Mouse (Mus musculus): ENCODE data around the gene Mrc2. TPM values are rescaled to one million over a fixed set of nuclear protein-coding genes. Genes with fewer than 3 reads are reported as not detected.
A peak's percentile ranks its signal among the peaks of the same experiment; 100 is the strongest.

The Mrc2 gene
- total RNA-seq, 4 experiments from 2014 or later, result 15.4 to 31.1 (median 22.2) TPM

- no peak for DNase-seq
These were observed 58.2 kb downstream of the Mrc2 start for GRCm38 (mm10) chr11:105350643-105351042.

- DNase-seq, result no peak
These were observed 59.7 kb downstream of the Mrc2 start for GRCm38 (mm10) chr11:105352152-105352551.

- DNase-seq, result peak; percentile 36
These were observed 60.8 kb downstream of the Mrc2 start for GRCm38 (mm10) chr11:105352954-105353890.

GRCm38 (mm10) chr11:105353891-105354280 lies 61.4 kb downstream of the Mrc2 start:
- DNase-seq, result no peak

GRCm38 (mm10) chr11:105356301-105356700 lies 63.9 kb downstream of the Mrc2 start:
- DNase-seq, result no peak

- DNase-seq, result no peak
These were observed 69.8 kb downstream of the Mrc2 start for GRCm38 (mm10) chr11:105362041-105362765.

- DNase-seq, result peak; percentile 56
These were observed 70.6 kb downstream of the Mrc2 start for GRCm38 (mm10) chr11:105362946-105363597.

GRCm38 (mm10) chr11:105363598-105364385 lies 71.3 kb downstream of the Mrc2 start:
- DNase-seq, result peak; percentile 29

GRCm38 (mm10) chr11:105364386-105365065 lies 72.1 kb downstream of the Mrc2 start:
- DNase-seq, result peak; percentile 33

GRCm38 (mm10) chr11:105365611-105366010 lies 73.2 kb downstream of the Mrc2 start:
- DNase-seq, result no peak

GRCm38 (mm10) chr11:105366051-105366450 lies 73.6 kb downstream of the Mrc2 start:
- DNase-seq, result peak; percentile 16

GRCm38 (mm10) chr11:105367163-105367562 lies 74.7 kb downstream of the Mrc2 start:
- DNase-seq, result no peak

- no peak for DNase-seq
These were observed 76.4 kb downstream of the Mrc2 start for GRCm38 (mm10) chr11:105368833-105369232.

- DNase-seq, result no peak
These were observed 77.3 kb downstream of the Mrc2 start for GRCm38 (mm10) chr11:105369526-105370386.

- no peak for DNase-seq
These were observed 79.4 kb downstream of the Mrc2 start for GRCm38 (mm10) chr11:105371818-105372217.

GRCm38 (mm10) chr11:105373881-105374280 lies 81.4 kb downstream of the Mrc2 start:
- peak; percentile 44 for DNase-seq

- no peak for DNase-seq
These were observed 82.2 kb downstream of the Mrc2 start for GRCm38 (mm10) chr11:105374526-105375175.

GRCm38 (mm10) chr11:105375821-105376235 lies 83.4 kb downstream of the Mrc2 start:
- no peak for DNase-seq

- no peak for DNase-seq
These were observed 92.8 kb downstream of the Mrc2 start for GRCm38 (mm10) chr11:105385266-105385665.

GRCm38 (mm10) chr11:105388636-105389035 lies 96.2 kb downstream of the Mrc2 start:
- DNase-seq, result no peak
